In the genomic region with DNA sequence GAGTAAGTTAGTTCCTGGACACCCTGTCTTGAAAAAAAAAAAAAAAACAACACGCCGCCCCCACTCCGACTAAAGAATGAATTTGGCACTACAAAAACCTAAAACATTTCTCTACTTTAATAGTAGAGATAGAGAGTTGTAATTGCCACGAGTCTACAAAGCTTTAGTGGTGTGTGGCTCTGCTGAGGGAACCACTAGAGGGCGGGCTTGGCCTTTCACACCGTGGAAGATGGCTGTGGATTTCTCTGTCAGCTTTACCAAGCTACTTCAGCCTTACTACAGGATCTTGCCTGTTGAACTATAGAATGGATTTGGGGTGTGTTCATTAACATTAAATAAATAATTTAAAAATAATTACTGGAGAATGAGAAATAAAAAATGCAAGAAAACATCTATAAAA, we compare ENCODE assay signal across 8 mouse cellular contexts. TPM values are rescaled to one million over a fixed set of nuclear protein-coding genes. Genes with fewer than 3 reads are reported as not detected.
DNase-seq lines count a peak whose midpoint lies in the region; ATAC-seq and TF ChIP-seq lines count a peak whose summit lies in the region.

No protein-coding gene starts in this region.

- peak; percentile 93 for TF ChIP-seq CTCF in forebrain, postnatal 0 days (IDR thresholded peaks at IDR 0.05; ENCODE audit: low read depth)

- H3K9me3 ChIP-seq in forebrain, postnatal 0 days (ENCODE audit: low read length): no peaks in the 10 kb centered on the region
- H3K9me3 ChIP-seq in hindbrain, embryonic 14.5 days (ENCODE audit: control insufficient read depth, low read length): no peaks in the 10 kb centered on the region

- ATAC-seq in forebrain, postnatal 0 days: peak; percentile 89
- ATAC-seq in hindbrain, embryonic 14.5 days (ENCODE audit: low FRiP score): peak; percentile 88; the same call in 1 of the 2 replicates

- H3K36me3 ChIP-seq in forebrain, postnatal 0 days (ENCODE audit: insufficient read depth): no peaks in the 10 kb centered on the region
- no peaks in the 10 kb centered on the region for H3K36me3 ChIP-seq in hindbrain, embryonic 14.5 days (replicated peaks; ENCODE audit: control insufficient read depth, insufficient read depth)

- H3K27ac ChIP-seq in forebrain, postnatal 0 days (ENCODE audit: low read depth, low read length): no peak overlapping the region
- no peak overlapping the region for H3K27ac ChIP-seq in hindbrain, embryonic 14.5 days

- DNase-seq in MEL-GATA-1-ER (ENCODE audit: extremely low read depth, low read depth): peak; percentile 62
- peak; percentile 81 to 86 for DNase-seq in cerebellum, adult 18-20 months
- DNase-seq in forebrain, postnatal 0 days: peak; percentile 86
- peak; percentile 85 for DNase-seq in hindbrain, embryonic 14.5 days (ENCODE audit: low spot score)
- peak; percentile 77 to 85 for DNase-seq in layer of hippocampus, postnatal 14 days (ENCODE audit: low spot score in 2 of 2)
- DNase-seq in lung, postnatal 25 days (ENCODE audit: low spot score): peak; percentile 83
- peak; percentile 83 for DNase-seq in retina, postnatal 1 day
- DNase-seq in urinary bladder, adult 18-20 months (ENCODE audit: low spot score in 2 of 2): peak; percentile 64

- H3K27me3 ChIP-seq in forebrain, postnatal 0 days (ENCODE audit: insufficient read depth, low read length): no peaks in the 10 kb centered on the region
- H3K27me3 ChIP-seq in hindbrain, embryonic 14.5 days (ENCODE audit: control insufficient read depth, insufficient read depth, low read length): no peaks in the 10 kb centered on the region

- peaks cover 6% of the 10 kb centered on the region; the same call in 1 of the 2 replicates for H3K4me1 ChIP-seq in forebrain, postnatal 0 days (ENCODE audit: insufficient read depth)
- 0 out of 2 replicates have a peak, but pooled peaks cover 5% of the 10 kb centered on the region for H3K4me1 ChIP-seq in hindbrain, embryonic 14.5 days (replicated peaks; ENCODE audit: control insufficient read depth, insufficient read depth, low read length)

- H3K9ac ChIP-seq in forebrain, postnatal 0 days: no peak overlapping the region
- no peak overlapping the region for H3K9ac ChIP-seq in hindbrain, embryonic 14.5 days

- no peak overlapping the region for H3K4me2 ChIP-seq in forebrain, postnatal 0 days (ENCODE audit: low read depth)
- H3K4me2 ChIP-seq in hindbrain, embryonic 14.5 days (replicated peaks): no peak overlapping the region

- H3K4me3 ChIP-seq in forebrain, postnatal 0 days (ENCODE audit: low read depth, low read length): no peak overlapping the region
- H3K4me3 ChIP-seq in hindbrain, embryonic 14.5 days (replicated peaks; ENCODE audit: low read length): no peak overlapping the region

- 19% methylated on average over 6 of the region's 6 CpGs for WGBS in forebrain, postnatal 0 days
- WGBS in hindbrain, embryonic 14.5 days: 23% methylated on average over 6 of the region's 6 CpGs

RNA-seq across cellular contexts. Expression of a gene that starts 32.1 kb away (rescaled TPM):
- 185 and 217 TPM in 2 replicates for total RNA-seq in forebrain, postnatal 0 days (2014; rRNA removed)
- 253 and 265 TPM in 2 replicates for polyA plus RNA-seq in forebrain, postnatal 0 days (2015; fragmentation: Nextera tagmentation; extraction: Ambion mirVana)
- polyA plus RNA-seq in hindbrain, embryonic 14.5 days (2014; fragmentation: Nextera tagmentation; extraction: Ambion mirVana): 347 and 361 TPM in 2 replicates
- 100 to 1,000 TPM; 140 to 142 TPM for total RNA-seq in layer of hippocampus, postnatal 14 days (2021)

RNA-seq across cellular contexts. Expression of a gene that starts 35.1 kb away (rescaled TPM):
- total RNA-seq in forebrain, postnatal 0 days (2014; rRNA removed): 104 and 111 TPM in 2 replicates
- polyA plus RNA-seq in forebrain, postnatal 0 days (2015; fragmentation: Nextera tagmentation; extraction: Ambion mirVana): 142 and 152 TPM in 2 replicates
- polyA plus RNA-seq in hindbrain, embryonic 14.5 days (2014; fragmentation: Nextera tagmentation; extraction: Ambion mirVana): 161 TPM in 2 replicates
- total RNA-seq in layer of hippocampus, postnatal 14 days (2021): 10 to 100 TPM; 47.4 to 57.9 TPM
